Mouse (Mus musculus) left cerebral cortex, postnatal 25 days (tissue): ENCODE results near the gene Sftpa1. TPM values are rescaled to one million over a fixed set of nuclear protein-coding genes. Genes with fewer than 3 reads are reported as not detected.

Experiments used
- DNase-seq, 2 experiments: peaks; one replicate each; pipeline ENCODE4 v3.0.0; 2022; ENCODE audit warnings: low spot score in 2 of 2, mixed read lengths in 1 of 2
- intact Hi-C: fragments of 180-260 bp; cut with DNase I; formaldehyde crosslinking; loops from one replicate; pipeline ENCODE4 v1.15.1; 2025
- total RNA-seq, 2 experiments: library from RNA; stranded (reverse); gene quantifications; 2 replicates each; pipeline ENCODE4 v1.2.3; 2021

The Sftpa1 gene
- total RNA-seq: not detected

DNA sequence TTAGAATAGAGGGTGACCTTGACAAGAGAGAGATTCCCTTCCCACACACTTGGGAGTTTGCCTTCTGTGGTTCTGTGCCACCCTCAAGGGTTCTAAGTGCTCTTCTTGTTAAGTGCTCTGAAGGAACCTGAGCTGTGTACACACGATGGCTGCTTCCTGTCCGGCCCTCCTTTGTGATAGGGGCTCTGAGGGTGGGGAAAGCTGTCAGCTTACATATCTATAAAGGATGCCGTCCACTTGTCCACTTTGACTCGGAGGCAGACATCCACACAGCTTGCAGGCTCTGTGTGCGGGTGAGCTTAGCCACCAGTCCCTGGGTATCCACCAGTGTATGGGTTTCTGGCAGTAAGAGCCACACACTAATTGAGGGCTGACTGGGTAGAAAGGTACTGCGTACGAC, at the start of gene Sftpa1:
Gene Sftpa1 (plus strand): TSS at position 243 of the 400 bp plus-strand sequence.
- intact Hi-C loops: no loop called here
- DNase-seq: no peak

DNA sequence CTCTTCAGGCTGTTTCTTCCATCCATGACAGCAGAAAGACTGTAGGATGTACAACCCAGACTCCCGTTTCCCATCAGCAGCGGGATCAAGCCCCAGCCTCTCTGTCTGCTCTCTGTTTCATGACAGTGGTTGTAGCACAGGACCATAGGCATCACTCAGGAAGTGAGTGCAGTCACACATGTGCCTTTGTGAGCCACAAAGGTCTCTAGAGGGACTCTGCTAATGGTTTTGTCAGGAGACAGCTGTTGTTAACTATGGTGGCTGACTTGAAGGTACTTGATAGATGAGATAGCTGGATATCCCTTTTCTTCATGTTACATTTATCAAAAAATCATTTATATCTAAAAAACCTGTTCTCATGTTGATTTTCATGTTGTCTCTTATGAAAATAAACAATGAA, 49.2 kb upstream of the Sftpa1 start:
- DNase-seq: no peak
- intact Hi-C loops: no loop called here

DNA sequence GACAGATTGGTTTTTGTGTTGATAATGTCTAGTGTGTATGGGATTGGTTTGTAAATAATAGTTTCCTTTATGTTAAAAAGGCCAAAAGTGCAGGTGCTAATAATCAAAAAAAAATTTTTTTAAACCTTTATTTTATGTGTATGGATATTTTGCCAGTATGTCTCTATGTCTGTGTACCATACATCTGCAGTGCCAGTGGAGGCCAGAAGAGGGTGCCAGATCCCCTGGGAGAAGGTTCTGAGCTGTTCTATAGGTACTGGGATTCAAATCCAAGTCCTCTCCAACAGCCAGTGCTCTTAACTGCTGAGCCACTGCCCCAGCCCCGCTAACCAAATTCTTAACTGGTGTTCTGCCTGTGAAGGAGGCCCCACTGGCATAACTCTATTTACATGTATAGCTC, 44.1 kb upstream of the Sftpa1 start:
- intact Hi-C loops: no loop called here

DNA sequence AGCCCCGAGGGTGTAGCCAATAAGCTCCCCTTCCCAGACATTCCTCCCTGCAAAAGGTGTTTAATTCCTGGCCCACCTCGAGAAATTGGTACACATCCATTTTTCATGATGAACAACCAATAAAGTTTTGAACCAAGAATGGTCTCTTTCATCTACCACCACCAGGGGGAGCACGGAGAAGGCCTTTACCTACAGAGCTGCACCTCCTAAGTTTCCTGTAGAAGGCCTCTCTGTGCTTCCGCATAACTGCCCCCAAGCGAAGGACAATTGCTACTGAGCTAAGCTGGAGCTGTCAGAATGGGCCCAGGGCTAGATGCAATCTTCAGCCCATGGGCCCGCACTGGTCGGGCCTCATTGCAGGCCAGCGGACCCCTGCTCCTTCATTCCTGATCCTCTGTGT, 40.8 kb upstream of the Sftpa1 start:
- intact Hi-C loops: no loop called here
- peak in 1 of 2 experiments; percentile 3 for DNase-seq

More for the DNA sequence above, 44.1 kb upstream of the Sftpa1 start:
- no peak for DNase-seq

DNA sequence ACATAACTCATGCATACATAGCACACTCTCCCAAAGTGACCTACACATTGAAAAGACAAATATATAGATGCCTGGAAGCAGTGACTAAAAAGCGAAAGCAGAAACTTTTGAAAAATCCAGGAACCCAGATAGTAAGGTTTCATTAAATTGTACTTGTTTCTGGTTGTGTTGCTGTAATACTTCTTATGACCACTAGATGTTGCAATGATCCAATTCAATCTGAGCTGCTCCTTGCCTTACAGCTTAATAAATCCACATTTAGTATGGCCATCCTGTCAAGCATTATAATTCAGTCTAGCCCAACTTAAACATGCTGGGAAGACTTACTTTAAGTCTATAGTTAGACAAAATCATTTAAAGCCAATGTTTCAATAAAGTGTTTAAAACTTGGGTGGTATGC, 37.5 kb upstream of the Sftpa1 start:
- intact Hi-C loops: loop anchor here (1.0 kb wide), 1 partner anchor 68 kb away; no protein-coding TSS in a partner anchor
- peak in 1 of 2 experiments; percentile 8 for DNase-seq

DNA sequence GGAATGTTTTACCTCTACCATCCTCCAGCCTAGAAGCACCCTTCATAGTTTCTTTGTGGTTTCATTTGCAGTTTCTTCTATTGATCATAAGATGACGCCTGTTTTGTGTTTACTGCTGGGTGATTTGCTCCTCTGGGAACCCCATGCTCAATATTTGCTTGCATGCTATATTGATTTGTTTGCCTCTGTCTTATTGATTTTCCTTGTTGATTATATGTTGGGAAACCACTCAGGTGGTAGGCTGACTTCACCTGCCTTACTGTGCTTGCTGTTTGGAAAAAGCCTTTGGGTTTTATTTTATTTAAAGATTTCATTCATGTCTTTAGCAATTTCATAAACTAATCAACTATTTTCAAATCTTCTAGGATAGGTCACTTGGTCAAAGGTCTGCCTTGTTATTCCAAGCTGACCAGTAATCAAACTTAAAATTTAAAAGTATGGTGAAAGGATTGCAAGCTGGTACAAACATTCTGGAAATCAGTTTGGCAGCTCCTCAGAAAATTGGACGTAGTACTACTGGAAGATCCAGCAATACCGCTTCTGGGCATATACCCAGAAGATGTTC, 35.2 kb upstream of the Sftpa1 start:
- intact Hi-C loops: no loop called here
- no peak for DNase-seq

DNA sequence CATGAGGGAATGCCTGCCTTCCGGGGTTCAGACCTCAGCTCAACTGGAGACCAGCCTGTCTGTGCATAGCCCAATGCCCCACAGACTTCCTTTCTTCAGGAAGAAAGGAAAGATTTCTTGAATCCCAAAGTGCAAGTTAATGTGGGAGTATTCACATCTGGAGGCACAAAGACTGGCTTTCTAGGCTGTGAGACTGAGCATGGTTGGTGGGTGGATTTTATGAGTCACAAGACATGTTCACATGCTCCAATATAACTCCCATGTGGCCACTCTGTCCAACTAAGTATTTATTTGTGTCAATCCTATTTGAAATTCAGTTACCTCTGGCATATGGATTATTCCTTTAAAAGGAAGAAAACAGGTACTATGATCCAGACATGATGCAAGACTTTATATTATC, 32.9 kb upstream of the Sftpa1 start:
- peak; percentile 21 to 77 for DNase-seq
- intact Hi-C loops: no loop called here

DNA sequence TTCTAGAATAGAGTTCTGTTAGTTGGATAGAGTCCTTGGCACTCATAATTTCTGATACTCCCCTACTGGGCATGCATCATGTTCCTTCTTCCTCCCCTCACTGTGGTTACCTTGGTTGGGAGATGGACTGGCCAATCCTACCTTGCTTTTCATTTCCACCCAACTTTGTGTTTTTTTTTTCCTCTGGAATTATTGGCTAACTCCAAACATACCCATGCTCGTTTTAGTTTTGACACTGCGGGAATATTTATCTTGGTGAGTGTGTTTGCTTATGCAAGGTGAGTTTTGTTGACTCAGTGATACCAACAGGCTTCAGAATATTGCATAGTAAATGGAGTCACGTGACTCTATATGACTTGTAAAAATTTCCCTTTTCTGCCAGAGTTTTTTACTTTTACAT, 30.9 kb upstream of the Sftpa1 start:
- DNase-seq: no peak
- intact Hi-C loops: no loop called here

DNA sequence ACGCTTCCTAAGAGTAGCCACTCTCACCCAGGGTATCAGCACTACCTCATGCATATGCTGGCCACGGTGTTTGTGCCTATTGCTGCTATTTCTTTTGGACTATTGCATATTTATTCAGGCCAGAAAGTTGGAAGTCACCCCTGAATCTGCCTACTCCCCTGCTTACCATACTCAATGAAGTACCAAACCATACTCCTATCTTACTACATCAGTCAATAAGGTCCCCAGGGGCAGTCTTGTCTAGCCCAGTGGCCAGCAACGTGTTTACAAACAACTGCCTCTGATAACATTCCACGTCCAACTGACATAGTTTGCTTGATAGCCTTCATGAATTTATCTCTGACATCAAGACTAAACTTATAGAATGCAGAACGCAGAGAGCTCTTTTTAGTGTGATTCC, 30.3 kb upstream of the Sftpa1 start:
- intact Hi-C loops: no loop called here
- DNase-seq: no peak

DNA sequence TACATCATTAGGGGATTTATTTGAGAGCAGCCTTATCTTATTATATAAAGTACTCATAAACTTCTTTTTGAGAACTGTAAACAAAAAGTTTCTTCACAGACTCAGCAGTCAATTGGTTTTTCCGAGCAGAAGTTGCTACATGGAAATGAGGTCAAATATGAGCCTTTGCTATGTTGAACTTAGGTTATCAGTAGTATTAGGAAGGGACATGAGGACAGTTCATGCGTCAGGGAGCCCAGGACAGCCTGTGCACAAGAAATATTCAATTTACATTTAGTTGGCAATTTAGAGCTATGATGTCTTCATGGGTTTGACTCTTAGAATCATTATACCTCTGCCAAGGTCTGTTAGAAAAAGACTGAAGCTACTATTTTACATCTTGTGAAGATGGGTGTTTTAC, 29.3 kb upstream of the Sftpa1 start:
- DNase-seq: no peak
- intact Hi-C loops: no loop called here

DNA sequence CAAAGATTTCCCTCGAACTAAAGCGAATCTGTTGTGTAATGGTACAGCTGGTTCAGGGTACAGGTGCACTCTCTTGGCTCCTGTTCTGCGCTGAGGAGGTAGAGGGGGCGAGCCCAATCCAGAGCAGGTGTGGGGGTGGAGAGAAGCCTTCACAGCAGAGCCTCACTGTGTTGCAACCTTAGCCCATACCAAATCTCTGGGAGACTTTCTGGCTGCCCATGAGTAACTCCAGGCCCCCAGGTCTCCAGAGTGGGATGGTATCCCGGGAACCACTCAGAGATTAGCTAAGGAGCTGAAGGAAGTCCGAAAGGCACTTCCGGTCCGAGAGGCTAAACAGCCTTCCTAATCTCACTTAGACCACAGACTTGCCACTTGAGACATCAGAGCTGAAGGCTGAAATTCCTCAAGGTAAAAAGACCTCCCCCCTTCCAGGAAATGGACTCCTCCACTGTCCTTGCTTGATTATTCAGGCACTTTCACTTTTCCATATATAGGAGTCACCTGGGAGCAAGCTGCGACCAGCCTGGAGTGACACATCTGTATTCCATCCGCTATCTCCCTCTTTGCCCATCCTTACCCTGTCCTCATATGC, 26.6 kb upstream of the Sftpa1 start, which contains the start of gene Mat1a:
Gene Mat1a (plus strand): TSS at position 183 of the 592 bp plus-strand sequence.
- DNase-seq: no peak
- intact Hi-C loops: no loop called here

DNA sequence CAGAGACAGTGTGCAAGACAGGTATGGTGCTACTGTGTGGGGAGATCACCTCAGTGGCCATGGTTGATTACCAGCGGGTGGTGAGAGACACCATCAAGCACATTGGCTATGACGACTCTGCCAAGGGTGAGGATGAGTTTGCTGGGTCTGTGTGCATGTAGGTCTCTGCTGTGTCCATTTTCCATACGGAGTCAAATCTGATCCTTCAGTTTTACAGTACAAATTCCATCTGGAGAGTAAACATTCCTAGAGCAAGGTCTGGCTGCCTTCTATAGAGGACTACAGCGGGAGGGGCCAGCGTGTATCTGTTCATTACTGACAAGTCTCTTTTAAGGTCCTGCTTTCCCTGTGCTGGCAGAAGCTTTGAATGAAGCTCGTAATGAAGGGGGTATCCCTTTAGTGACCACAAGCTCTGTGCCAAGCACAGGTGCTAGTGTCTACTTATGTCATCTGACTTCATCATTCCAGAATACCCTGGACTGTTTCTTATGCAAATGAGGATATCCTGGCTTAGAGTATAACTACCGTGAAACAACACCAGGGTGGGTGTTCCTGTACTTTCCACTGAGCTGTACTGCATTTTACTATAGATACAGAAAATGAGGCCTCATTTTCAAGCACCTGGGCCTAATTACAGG, 20.4 kb upstream of the Sftpa1 start:
- intact Hi-C loops: no loop called here
- no peak for DNase-seq

DNA sequence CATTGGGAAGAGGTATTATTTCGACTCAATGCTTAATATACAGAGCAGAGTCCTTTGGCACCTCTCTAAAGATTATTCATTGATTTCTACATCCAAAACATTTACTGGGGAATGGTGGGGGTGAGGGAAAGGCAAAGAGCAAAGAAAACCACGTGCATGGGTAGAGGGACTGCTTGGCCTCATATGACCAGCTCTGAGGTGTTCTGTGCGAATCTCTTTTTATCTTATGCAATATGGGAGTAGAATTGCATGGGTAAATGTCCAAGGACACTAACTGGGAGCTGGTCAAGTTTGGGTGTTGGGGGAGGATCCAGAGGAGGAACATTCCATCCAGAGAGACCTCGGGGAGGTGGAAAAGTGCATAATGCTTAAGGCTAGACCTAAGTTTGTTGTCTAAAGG, 18.6 kb upstream of the Sftpa1 start:
- intact Hi-C loops: no loop called here
- DNase-seq: no peak

DNA sequence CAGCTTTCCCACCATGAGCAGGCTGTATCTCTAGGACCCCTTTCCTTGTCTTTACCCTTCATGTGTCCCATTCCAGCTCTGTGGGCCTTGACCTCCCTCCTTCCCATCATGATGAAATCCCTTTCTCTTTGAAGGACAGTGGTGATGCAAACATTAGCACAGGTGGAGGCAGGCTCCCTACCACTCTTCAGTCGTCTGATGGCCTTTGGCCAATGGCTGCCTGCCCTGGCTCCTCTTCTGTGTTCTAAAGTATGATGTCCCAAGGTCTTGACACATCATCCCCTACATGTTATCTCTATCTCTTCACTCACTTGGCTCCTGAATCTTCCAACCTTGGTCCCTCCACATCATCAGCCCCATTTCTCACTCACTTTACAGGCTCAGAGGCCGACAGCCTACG, 15.3 kb upstream of the Sftpa1 start:
- intact Hi-C loops: no loop called here

DNA sequence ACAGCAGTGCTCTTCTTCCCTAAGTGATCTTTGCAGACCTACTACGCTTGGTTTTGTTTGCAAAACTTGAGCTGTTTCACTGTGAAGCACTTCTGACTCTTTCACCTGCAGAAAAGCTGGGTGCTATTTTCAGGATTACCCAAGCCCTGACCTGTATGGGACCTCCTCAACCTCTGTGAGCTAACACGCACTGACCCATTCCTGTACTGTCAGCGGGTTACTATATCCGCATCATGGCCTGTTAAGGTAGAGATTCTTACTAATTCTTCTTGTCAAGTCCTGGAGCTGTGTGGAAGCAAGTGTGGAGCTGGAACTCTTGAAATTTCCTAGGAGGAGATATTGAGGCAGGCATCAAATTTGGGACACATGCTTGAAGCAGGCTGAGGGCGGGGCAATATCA, 6.9 kb upstream of the Sftpa1 start:
- intact Hi-C loops: no loop called here
- DNase-seq: no peak

More for the DNA sequence above, 15.3 kb upstream of the Sftpa1 start:
- DNase-seq: no peak

DNA sequence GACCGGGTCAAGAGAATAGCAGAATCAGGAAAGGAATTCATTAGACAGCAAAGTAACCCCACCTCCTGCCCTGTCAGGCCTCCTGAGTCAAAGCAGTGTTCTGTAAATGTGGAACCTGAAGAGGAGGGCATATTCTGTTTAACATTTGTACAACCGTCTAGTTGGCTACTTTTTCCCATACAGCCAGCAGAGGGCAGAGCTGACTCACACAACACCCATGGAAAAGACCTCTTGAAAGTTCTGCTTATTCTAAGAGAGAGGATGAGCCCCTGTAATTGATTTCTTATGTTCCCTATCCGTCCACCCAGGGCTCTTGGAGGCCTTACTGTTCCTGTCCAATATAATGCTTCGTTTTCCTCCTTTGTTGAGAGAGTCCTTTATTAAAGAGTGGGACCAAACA, 3.6 kb upstream of the Sftpa1 start:
- peak; percentile 33 to 38 for DNase-seq
- intact Hi-C loops: loop anchor here (2.0 kb wide), 1 partner anchor 35 kb away; no protein-coding TSS in a partner anchor

DNA sequence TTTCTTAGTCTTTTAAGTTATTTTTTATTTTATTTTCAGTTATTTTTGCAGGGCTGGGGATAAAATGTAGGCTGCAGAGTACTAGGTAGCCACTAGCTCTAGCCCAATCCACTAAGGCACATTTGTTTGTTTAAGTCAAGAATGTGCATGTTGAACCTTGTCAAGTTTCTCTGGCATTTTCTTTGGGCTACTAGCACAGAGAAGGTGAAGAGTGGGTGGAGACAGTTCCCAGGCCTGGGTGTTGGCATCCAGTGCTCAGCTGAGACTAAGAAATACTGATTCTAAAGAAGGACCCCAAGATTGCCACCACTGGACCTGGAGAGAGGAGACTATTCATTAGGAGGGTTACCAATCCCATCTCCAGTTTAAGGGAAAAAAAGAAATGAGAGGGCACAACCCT, 5.4 kb downstream of the Sftpa1 start:
- no peak for DNase-seq
- intact Hi-C loops: no loop called here

DNA sequence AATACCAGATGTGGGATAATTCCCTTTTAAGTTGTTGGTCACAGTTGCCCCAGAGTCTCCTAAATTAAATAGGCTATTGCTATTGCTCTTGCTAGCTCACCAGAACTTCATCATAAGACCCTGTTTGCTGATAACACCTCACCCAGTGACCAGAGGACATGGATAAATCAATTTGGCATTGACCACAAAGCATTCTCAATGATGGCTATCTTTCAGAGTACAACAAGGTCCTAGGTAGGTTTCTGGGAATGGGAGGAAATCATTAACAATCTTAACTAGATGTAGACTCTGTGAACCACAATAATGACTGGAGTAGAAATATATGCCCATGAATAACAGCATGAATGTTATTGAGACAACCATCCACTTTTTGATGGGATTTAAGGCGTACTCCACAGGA, 9.1 kb downstream of the Sftpa1 start:
- no peak for DNase-seq
- intact Hi-C loops: no loop called here

DNA sequence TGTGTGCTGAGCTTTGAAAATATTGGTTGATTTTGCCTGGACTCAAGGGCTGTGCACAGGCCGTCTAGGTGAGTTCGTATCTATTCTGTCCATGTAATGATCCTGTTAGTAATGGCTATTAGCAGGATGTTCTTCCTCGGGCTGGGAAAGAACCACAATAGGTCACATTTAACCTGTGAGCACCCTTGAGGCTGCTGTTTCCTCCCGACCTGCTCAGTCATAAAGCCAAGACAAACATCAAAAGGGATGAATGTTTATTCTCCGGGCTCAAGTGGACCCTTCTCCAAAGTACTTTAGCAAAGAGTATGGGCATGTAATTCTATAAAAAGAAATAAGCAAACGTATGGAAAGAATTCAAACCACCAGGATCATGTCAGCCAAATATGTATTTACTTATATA, 14.5 kb downstream of the Sftpa1 start:
- no peak for DNase-seq
- intact Hi-C loops: no loop called here

DNA sequence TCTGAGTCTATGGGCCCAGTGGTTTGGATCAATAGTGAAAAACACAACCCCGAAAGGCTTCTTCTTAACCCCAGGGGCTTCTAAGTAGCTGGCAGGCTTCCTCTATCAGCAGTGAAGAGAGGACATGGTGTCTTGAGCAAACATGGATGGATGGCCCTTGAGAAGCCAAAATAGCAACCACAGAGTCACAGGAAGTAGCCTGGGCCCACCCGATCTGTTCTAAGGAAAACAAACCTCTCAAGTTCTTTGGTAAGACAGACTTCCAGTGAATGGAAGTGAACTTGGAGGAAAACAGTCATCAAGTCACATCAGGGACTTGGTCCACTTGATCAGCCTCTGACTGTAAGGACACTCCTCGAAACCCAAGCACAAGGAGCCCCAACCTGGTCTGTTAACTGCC, 15.3 kb downstream of the Sftpa1 start:
- DNase-seq: no peak
- intact Hi-C loops: no loop called here

DNA sequence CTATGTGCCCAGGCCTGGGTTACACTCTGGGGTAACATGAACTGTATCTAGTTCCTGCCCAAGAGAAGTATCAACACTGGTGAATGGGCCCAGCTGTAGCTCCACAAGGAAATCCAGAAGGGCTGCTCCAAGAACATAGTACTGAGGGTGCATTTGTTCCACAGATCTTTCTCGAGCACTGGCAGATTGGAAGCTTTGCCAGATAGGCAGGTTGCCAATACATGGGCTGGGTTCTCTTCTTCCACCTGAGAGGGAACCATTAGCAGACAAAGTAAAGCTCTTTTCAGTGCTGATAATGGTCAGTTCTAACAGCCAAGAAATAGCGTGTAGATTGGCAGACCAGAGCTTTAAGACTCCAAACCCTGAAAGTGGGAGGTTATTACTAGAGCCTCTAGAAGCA, 15.8 kb downstream of the Sftpa1 start:
- no peak for DNase-seq
- intact Hi-C loops: no loop called here
